24 mouse cellular contexts compared by ENCODE assay signal in genomic region chr10:61457182-61457581, GRCm38 (mm10). TPM values are rescaled to one million over a fixed set of nuclear protein-coding genes. Genes with fewer than 3 reads are reported as not detected.
"Had no signal": no experiment of that assay in that cellular context is flagged by ENCODE, and none has a peak within 500 bp of the region (broad histone marks: within the 10 kb centered on the region; RNA-seq: fewer than 3 reads in every experiment).

No protein-coding gene starts in this region.

- H3K36me3 ChIP-seq: lung, embryonic 15.5 days; midbrain, embryonic 10.5 days; neural tube, embryonic 12.5 days; neural tube, embryonic 15.5 days had no signal

- H3K27me3 ChIP-seq: lung, embryonic 15.5 days; neural tube, embryonic 12.5 days; neural tube, embryonic 15.5 days had no signal

- H3K4me1 ChIP-seq: lung, embryonic 15.5 days; midbrain, embryonic 10.5 days; neural tube, embryonic 12.5 days; neural tube, embryonic 15.5 days had no signal

- H3K4me2 ChIP-seq: lung, embryonic 15.5 days; neural tube, embryonic 12.5 days; neural tube, embryonic 15.5 days had no signal

- DNase-seq: kidney, postnatal 36 days; layer of hippocampus, postnatal 36 days; lung, adult 18-20 months; lung, postnatal 10 days; lung, postnatal 36 days; midbrain, embryonic 14.5 days; right cerebral cortex, adult 18-20 months; right cerebral cortex, postnatal 14 days; right cerebral cortex, postnatal 4 days; thymus, adult 2 months; thymus, postnatal 14 days; thymus, postnatal 4 days had no signal

- H3K4me3 ChIP-seq: left cerebral cortex, adult 2 months; lung, embryonic 15.5 days; megakaryocyte, embryonic 14.5 days; midbrain, embryonic 10.5 days; neural tube, embryonic 12.5 days; neural tube, embryonic 15.5 days had no signal

- H3K27ac ChIP-seq: kidney, postnatal 0 days; left cerebral cortex, adult 2 months; liver, embryonic 14.5 days; lung, embryonic 15.5 days; midbrain, embryonic 10.5 days; neural tube, embryonic 12.5 days; neural tube, embryonic 15.5 days; stomach, postnatal 0 days had no signal

- H3K9ac ChIP-seq: liver, embryonic 14.5 days; lung, embryonic 15.5 days; neural tube, embryonic 12.5 days; neural tube, embryonic 15.5 days had no signal

- H3K9me3 ChIP-seq: lung, embryonic 15.5 days; midbrain, embryonic 10.5 days; neural tube, embryonic 12.5 days; neural tube, embryonic 15.5 days had no signal

RNA-seq across cellular contexts. Expression of gene Nodal, which starts 39.4 kb away (rescaled TPM):
- total RNA-seq: layer of hippocampus, postnatal 10 days; left cerebral cortex, adult 2 months had no signal
- polyA plus RNA-seq: limb, embryonic 11.5 days; midbrain, embryonic 14.5 days; neural tube, embryonic 12.5 days; stomach, embryonic 14.5 days; stomach, postnatal 0 days had no signal
